ENCODE assay signal across 11 mouse cellular contexts in the genomic region with DNA sequence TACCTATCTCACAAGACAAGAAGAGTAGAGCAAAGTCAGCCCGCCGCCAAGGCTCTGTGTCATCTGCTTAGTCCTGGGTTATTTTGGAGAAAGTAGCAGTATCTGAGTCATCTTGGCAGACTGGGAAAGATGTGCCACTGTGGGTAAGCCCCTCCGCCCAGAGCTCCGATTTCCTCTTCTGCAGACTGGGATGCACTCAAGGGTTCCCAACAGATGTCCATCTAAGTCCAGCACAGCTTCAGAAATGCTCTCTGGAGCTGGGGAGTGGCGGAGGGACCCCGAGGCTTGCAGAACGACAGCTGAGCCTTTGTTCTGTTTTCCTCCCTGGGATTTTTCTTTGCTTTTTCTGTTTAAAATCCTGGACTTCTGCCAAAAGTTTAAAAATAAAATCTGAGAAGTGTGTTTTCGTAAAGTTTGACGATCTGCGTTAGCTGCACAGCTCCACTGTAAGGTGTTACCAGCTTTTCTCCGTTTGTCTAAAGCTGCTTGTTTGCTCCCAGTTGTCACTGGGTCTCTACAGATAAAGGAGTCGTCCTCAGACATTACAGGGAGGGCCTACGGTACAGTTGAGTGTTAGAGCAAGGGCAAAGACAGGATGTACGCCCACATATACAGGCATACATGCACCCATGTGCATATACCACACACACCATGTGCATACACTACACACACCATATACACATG.
A peak's percentile ranks its signal among the peaks of the same experiment; 100 is the strongest.
DNase-seq lines count a peak whose midpoint lies in the region; ATAC-seq lines count a peak whose summit lies in the region.
"Had no signal": no experiment of that assay in that cellular context is flagged by ENCODE, and none has a peak within 500 bp of the region (broad histone marks: within the 10 kb centered on the region; RNA-seq: fewer than 3 reads in every experiment).

No protein-coding gene starts in this region.

- H3K4me3 ChIP-seq in heart, embryonic 16.5 days (ENCODE audit: low read length): no peak overlapping the region
- no peak overlapping the region for H3K4me3 ChIP-seq in heart, embryonic 11.5 days (ENCODE audit: low read depth, low read length)
- H3K4me3 ChIP-seq in neural tube, embryonic 13.5 days: no peak overlapping the region
- no peak overlapping the region for H3K4me3 ChIP-seq in limb, embryonic 13.5 days
- H3K4me3 ChIP-seq: heart, adult 2 months had no signal

- peak overlapping the region; percentile 12; the same call in 1 of the 2 replicates for H3K4me2 ChIP-seq in heart, embryonic 16.5 days (ENCODE audit: low read depth, low read length)
- H3K4me2 ChIP-seq in heart, embryonic 11.5 days: no peak overlapping the region
- no peak overlapping the region for H3K4me2 ChIP-seq in neural tube, embryonic 13.5 days
- H3K4me2 ChIP-seq in limb, embryonic 13.5 days (replicated peaks): peak overlapping the region; percentile 38

- no peak overlapping the region for H3K27ac ChIP-seq in heart, embryonic 16.5 days (ENCODE audit: low read length)
- H3K27ac ChIP-seq in heart, embryonic 11.5 days (ENCODE audit: low read depth, low read length): no peak overlapping the region
- peak overlapping the region; percentile 47 for H3K27ac ChIP-seq in neural tube, embryonic 13.5 days (replicated peaks)
- H3K27ac ChIP-seq in limb, embryonic 13.5 days: peak overlapping the region; percentile 86
- H3K27ac ChIP-seq: heart, adult 2 months had no signal

- no peaks in the 10 kb centered on the region for H3K9me3 ChIP-seq in heart, embryonic 16.5 days (replicated peaks; ENCODE audit: control insufficient read depth, low read length)
- H3K9me3 ChIP-seq in heart, embryonic 11.5 days (replicated peaks; ENCODE audit: control insufficient read depth, low read length): no peaks in the 10 kb centered on the region
- H3K9me3 ChIP-seq in neural tube, embryonic 13.5 days: no peaks in the 10 kb centered on the region
- H3K9me3 ChIP-seq in limb, embryonic 13.5 days: no peaks in the 10 kb centered on the region

- H3K4me1 ChIP-seq in heart, embryonic 16.5 days (ENCODE audit: control insufficient read depth, insufficient read depth, low read length): peaks cover 5% of the 10 kb centered on the region; the same call in 1 of the 2 replicates
- H3K4me1 ChIP-seq in heart, embryonic 11.5 days (ENCODE audit: control insufficient read depth, insufficient read depth, low read length): no peaks in the 10 kb centered on the region
- peaks cover 29% of the 10 kb centered on the region for H3K4me1 ChIP-seq in neural tube, embryonic 13.5 days (replicated peaks)
- H3K4me1 ChIP-seq in limb, embryonic 13.5 days: peaks cover 23% of the 10 kb centered on the region

- 45% methylated on average over 14 of the region's 14 CpGs for WGBS in heart, embryonic 16.5 days
- WGBS in heart, embryonic 11.5 days (ENCODE audit: insufficient replicate concordance): 60% methylated on average over 14 of the region's 14 CpGs
- WGBS in neural tube, embryonic 13.5 days: 71% methylated on average over 14 of the region's 14 CpGs
- 44% methylated on average over 14 of the region's 14 CpGs for WGBS in limb, embryonic 13.5 days

- ATAC-seq in heart, embryonic 16.5 days (replicated peaks; ENCODE audit: extremely low read depth, insufficient read depth, low FRiP score): no peak
- ATAC-seq in heart, embryonic 11.5 days (replicated peaks; ENCODE audit: insufficient number of reproducible peaks, low FRiP score, low TSS enrichment): no peak
- no peak for ATAC-seq in neural tube, embryonic 13.5 days (ENCODE audit: low read depth)
- 0 out of 2 replicates have a peak, but pooled peaks have one; percentile 54 for ATAC-seq in limb, embryonic 13.5 days (ENCODE audit: low FRiP score, low read depth)
- no peak for ATAC-seq in megakaryocyte progenitor cell, adult 5-6 weeks (replicated peaks; ENCODE audit: poor library complexity)

- no peaks in the 10 kb centered on the region for H3K27me3 ChIP-seq in heart, embryonic 16.5 days (ENCODE audit: control insufficient read depth, insufficient read depth, low read length)
- no peaks in the 10 kb centered on the region for H3K27me3 ChIP-seq in heart, embryonic 11.5 days (ENCODE audit: control insufficient read depth, insufficient read depth, low read length)
- H3K27me3 ChIP-seq in neural tube, embryonic 13.5 days: no peaks in the 10 kb centered on the region
- H3K27me3 ChIP-seq in limb, embryonic 13.5 days: no peaks in the 10 kb centered on the region

- H3K9ac ChIP-seq in heart, embryonic 16.5 days (ENCODE audit: low read length): no peak overlapping the region
- H3K9ac ChIP-seq in heart, embryonic 11.5 days (ENCODE audit: low read depth, low read length): no peak overlapping the region
- no peak overlapping the region for H3K9ac ChIP-seq in neural tube, embryonic 13.5 days
- H3K9ac ChIP-seq in limb, embryonic 13.5 days: peak overlapping the region; percentile 54; the same call in 1 of the 2 replicates

- no peak for DNase-seq in neural tube, embryonic 10.5 days (ENCODE audit: extremely low spot score, low spot score)
- no peak for DNase-seq in spleen, postnatal 36 days (ENCODE audit: low spot score in 2 of 2)
- no peak for DNase-seq in adrenal gland, postnatal 14 days
- DNase-seq: cerebellum, adult 9-10 months; heart, adult 2 months; midbrain, embryonic 14.5 days had no signal

- H3K36me3 ChIP-seq in heart, embryonic 16.5 days (ENCODE audit: control insufficient read depth, insufficient read depth): no peaks in the 10 kb centered on the region
- no peaks in the 10 kb centered on the region for H3K36me3 ChIP-seq in heart, embryonic 11.5 days (ENCODE audit: control insufficient read depth, insufficient read depth, low read length)
- H3K36me3 ChIP-seq in neural tube, embryonic 13.5 days: peaks cover 10% of the 10 kb centered on the region
- H3K36me3 ChIP-seq in limb, embryonic 13.5 days: peaks cover 16% of the 10 kb centered on the region

Comparison
In these comparisons a context has a peak if more than half of its experiments do, and no peak if none do; other contexts are left out.
1. H3K4me2 ChIP-seq: peak in heart, embryonic 16.5 days (single experiment) and limb, embryonic 13.5 days (single experiment); none in heart, embryonic 11.5 days (single experiment) and neural tube, embryonic 13.5 days (single experiment).
2. H3K27ac ChIP-seq: peak in neural tube, embryonic 13.5 days (single experiment) and limb, embryonic 13.5 days (single experiment); none in heart, embryonic 16.5 days (single experiment) and heart, embryonic 11.5 days (single experiment).